Mouse (Mus musculus) megakaryocyte, adult 5-6 weeks (primary cell): ENCODE data around the gene Tmem164. TPM values are rescaled to one million over a fixed set of nuclear protein-coding genes. Genes with fewer than 3 reads are reported as not detected.

ENCODE experiments used
- ATAC-seq: 2 replicates; pipeline ENCODE4 v1.8.0; 2016; ENCODE audit warnings: mild to moderate bottlenecking, inconsistent platforms; ENCODE audit not compliant: poor library complexity, severe bottlenecking
- total RNA-seq, 2 experiments: library from RNA; stranded (forward) in 1 of 2; stranded (reverse) in 1 of 2; fragments of 153-499, 151-499 nt in 1 of 2; fragments of 221-1000, 200-1000 nt in 1 of 2; gene quantifications; 2 replicates each; pipeline versions ENCODE4 v1.2.3 to v1.2.4; 2015 to 2017

The Tmem164 gene
- total RNA-seq, 2 experiments from 2014 or later: 41.4 to 56.6 TPM

GRCm38 (mm10) chrX:142685676-142686075, 4.5 kb downstream of the Tmem164 start:
- no peak for ATAC-seq

GRCm38 (mm10) chrX:142688509-142688908, 7.3 kb downstream of the Tmem164 start:
- ATAC-seq: no peak

- ATAC-seq: no peak
Measured at GRCm38 (mm10) chrX:142693256-142693655, 12.1 kb downstream of the Tmem164 start.

- ATAC-seq: no peak
Measured at GRCm38 (mm10) chrX:142694338-142694737, 13.1 kb downstream of the Tmem164 start.

GRCm38 (mm10) chrX:142694856-142695255, 13.7 kb downstream of the Tmem164 start:
- peak; percentile 43; the same call in 1 of the 2 replicates for ATAC-seq

GRCm38 (mm10) chrX:142696789-142697188, 15.6 kb downstream of the Tmem164 start:
- no peak for ATAC-seq

- ATAC-seq: no peak
Measured at GRCm38 (mm10) chrX:142697545-142698204, 16.5 kb downstream of the Tmem164 start.

GRCm38 (mm10) chrX:142698212-142698611, 17.0 kb downstream of the Tmem164 start:
- peak; percentile 93 for ATAC-seq

- no peak for ATAC-seq
Measured at GRCm38 (mm10) chrX:142702094-142702493, 20.9 kb downstream of the Tmem164 start.

GRCm38 (mm10) chrX:142702566-142702965, 21.4 kb downstream of the Tmem164 start:
- no peak for ATAC-seq

GRCm38 (mm10) chrX:142703953-142704352, 22.7 kb downstream of the Tmem164 start:
- ATAC-seq: no peak

- no peak for ATAC-seq
Measured at GRCm38 (mm10) chrX:142708257-142708656, 27.1 kb downstream of the Tmem164 start.

- peak; percentile 51 for ATAC-seq
Measured at GRCm38 (mm10) chrX:142716014-142716413, 34.8 kb downstream of the Tmem164 start.

- ATAC-seq: peak; percentile 64
Measured at GRCm38 (mm10) chrX:142717958-142718478, 36.8 kb downstream of the Tmem164 start.

- ATAC-seq: peak; percentile 88
Measured at GRCm38 (mm10) chrX:142718759-142719158, 37.6 kb downstream of the Tmem164 start.

- no peak for ATAC-seq
Measured at GRCm38 (mm10) chrX:142721897-142722296, 40.7 kb downstream of the Tmem164 start.

- no peak for ATAC-seq
Measured at GRCm38 (mm10) chrX:142724203-142724602, 43.0 kb downstream of the Tmem164 start.

GRCm38 (mm10) chrX:142725571-142725970, 44.4 kb downstream of the Tmem164 start:
- no peak for ATAC-seq

- ATAC-seq: no peak
Measured at GRCm38 (mm10) chrX:142726311-142726710, 45.1 kb downstream of the Tmem164 start.

GRCm38 (mm10) chrX:142727847-142728246, 46.6 kb downstream of the Tmem164 start:
- no peak for ATAC-seq

- ATAC-seq: 0 out of 2 replicates have a peak, but pooled peaks have one; percentile 47
Measured at GRCm38 (mm10) chrX:142729040-142729439, 47.8 kb downstream of the Tmem164 start.

- no peak for ATAC-seq
Measured at GRCm38 (mm10) chrX:142729482-142729881, 48.3 kb downstream of the Tmem164 start.

GRCm38 (mm10) chrX:142737099-142737498, 55.9 kb downstream of the Tmem164 start:
- ATAC-seq: peak; percentile 55
